Mouse (Mus musculus): ENCODE data around the gene Spam1. TPM values are rescaled to one million over a fixed set of nuclear protein-coding genes. Genes with fewer than 3 reads are reported as not detected.

Gene Spam1
- total RNA-seq (2021) = not detected
- long read RNA-seq, experiment 1 = 0 reads
- long read RNA-seq, experiment 2 = 0 reads

DNA sequence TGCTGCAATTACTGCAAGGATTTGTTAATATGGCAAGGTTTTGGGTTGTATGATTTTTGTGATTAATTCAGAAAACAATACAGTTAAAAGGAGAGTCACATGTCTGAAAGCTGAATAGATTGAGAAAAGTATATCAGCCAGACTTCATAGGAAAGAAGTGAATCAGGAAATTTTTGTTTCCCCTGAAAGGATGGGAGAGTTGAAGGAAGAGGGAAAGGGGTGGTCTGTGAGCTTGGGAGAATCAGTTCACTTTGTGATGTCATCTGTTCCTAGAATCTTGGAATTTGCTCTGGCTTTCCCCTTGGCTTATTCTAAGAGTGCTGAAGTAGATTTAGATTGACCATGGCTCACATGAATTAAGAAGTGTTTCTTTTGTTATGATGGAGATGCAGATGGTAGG lies at the start of gene Spam1:
Spam1 (plus strand) TSS at position 301 of the 400 bp plus-strand sequence.
- no peak for DNase-seq

DNA sequence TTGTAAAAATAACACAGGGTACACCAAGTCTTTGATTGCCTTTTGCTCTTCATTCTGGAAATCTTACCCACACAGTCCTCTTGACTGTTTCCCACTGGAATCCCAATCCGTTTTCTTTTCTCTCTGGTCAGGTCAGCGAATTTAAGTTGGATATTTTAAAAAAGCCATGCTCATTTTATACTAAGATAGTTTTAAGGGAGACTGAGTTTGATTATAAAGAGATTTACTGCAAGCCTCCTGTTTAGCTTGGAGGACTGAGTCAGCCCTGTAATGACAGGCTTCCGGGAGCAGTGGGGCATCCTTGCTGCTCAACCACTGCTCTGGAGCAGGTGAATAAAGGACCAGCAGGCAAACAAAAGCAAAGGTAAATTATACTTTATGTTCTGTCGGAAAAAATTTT lies 43.0 kb upstream of the Spam1 start, which contains the start of gene Hyal4:
Hyal4 (plus strand) TSS at position 301 of the 400 bp plus-strand sequence.
- no peak for DNase-seq

DNA sequence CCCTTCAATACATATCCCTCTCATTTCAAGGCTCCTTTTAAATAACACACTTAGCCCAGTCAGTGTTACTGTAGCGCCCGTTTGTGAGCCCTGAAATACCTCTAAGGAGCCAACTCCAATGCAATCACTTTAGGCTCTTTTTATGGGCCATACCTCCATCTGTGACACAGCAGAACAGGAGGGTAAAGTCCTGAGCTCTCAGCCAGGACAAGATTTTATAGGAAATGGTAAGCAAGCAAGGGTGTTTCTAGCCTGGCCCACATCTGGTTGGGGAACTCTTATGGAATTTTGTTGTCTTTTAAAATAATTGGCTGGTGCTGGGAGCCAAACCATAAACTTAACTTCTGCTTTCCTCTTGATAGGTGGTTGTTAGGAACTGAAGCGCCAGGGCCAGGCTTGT lies 31.7 kb upstream of the Spam1 start:
- no peak for DNase-seq

DNA sequence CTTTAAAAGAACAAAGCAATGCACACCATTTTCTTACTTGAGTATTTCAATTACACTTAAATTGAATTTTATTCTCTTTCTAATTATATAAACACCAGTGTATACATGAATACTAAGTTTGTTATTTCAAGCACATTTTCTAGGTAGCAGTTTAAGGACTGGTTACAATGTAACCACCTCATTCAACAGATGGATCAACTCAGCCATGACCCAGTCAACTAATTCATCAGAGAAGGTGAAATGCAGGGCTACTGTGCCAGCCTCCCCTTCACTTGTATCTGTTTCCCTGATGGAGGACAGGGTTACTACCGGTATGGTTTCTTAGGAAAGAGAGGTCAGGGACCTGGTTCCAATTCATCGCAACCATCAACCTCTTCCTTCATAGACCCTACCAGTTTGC lies 24.7 kb upstream of the Spam1 start:
- DNase-seq = no peak

DNA sequence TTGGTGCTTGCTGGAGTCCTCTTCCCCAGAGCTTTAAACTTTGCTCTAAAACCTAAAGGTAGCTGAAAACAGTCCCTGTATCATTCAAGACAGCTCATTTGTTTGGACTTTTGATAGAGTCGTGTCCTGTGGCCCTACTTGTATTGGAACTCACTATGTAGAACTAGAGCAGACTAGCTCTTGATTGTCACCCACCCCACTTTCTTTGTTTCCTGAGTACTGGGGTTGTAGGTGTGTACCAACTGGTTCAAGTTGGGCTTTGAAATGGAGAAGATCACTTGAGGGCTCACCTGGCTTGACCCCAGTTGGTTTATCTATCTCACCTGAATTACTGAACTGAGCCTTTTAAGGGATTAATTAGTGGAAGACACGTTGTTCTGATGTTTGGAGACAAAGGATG lies 11.8 kb upstream of the Spam1 start:
- no peak for DNase-seq

DNA sequence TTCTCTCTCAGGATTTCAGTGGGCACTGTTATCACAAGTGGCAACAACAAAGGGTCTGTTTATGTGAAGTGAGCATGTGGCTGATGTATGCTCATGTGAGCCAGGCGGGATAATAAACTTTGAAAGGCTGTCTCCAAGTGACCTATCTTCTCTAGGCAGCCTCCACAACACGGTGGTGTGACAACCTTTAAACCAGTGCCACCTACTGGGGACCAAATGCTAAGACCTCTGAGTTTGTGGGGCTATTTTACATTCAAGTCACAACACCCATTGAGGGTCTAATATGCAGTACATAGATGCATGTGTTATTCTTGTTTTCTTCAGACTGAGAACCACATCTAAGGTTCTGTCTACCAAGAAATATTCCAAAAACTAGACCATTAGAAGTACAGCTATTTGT lies 31.1 kb downstream of the Spam1 start:
- DNase-seq = no peak

Other genes with a start within 250 kb of the Spam1 start
- gene Lmod2, start 193.4 kb upstream of the Spam1 start, total RNA-seq (2021) = 100 to 1,000 TPM; 861 to 872 TPM
- 10 to 100 TPM; 26.5 to 26.9 TPM for gene Wasl, start 126.2 kb upstream of the Spam1 start, total RNA-seq (2021)
- gene Hyal6, start 57.9 kb upstream of the Spam1 start, total RNA-seq (2021) = not detected
- gene Hyal4, start 42.9 kb upstream of the Spam1 start, total RNA-seq (2021) = not detected
- not detected for gene Hyal5, start 66.8 kb downstream of the Spam1 start, total RNA-seq (2021)
- not detected for gene Tmem229a, start 165.1 kb downstream of the Spam1 start, total RNA-seq (2021)

Data from heart, adult 18-20 months (tissue).